Mouse (Mus musculus) G1E (cell line): ENCODE measurements around the gene Nudt17.

Experiments
- CTCF ChIP-seq: IDR thresholded peaks from 2 replicates; pipeline ENCODE4 v1.5.1; 2012; ENCODE audit warnings: low read depth, low read length, inconsistent platforms, mixed read lengths
- TAL1 ChIP-seq: conservative IDR thresholded peaks from 2 replicates; pipeline ENCODE4 v1.6.1; 2012; ENCODE audit warnings: low read depth, low read length, inconsistent platforms, mixed read lengths

GRCm38 (mm10) chr3:96730785-96731184 is 22.4 kb upstream of the Nudt17 start:
- TF ChIP-seq CTCF (no peak), TAL1 (no peak)
